Mouse (Mus musculus) MEL (cell line): ENCODE measurements around the gene Gm3409. TPM values are rescaled to one million over a fixed set of nuclear protein-coding genes. Genes with fewer than 3 reads are reported as not detected.

Source experiments
- DNase-seq: peaks from one replicate; pipeline ENCODE4 v3.0.0; 2011; ENCODE audit warnings: low read depth, low spot score
- H3K27ac ChIP-seq: 2 replicates; pipeline ENCODE4 v1.5.1; 2012; ENCODE audit warnings: low read depth, mild to moderate bottlenecking, control low read depth, low read length, moderate library complexity; ENCODE audit not compliant: control insufficient read depth
- H3K27me3 ChIP-seq, 2 experiments: fragments of 150-350 bp in 1 of 2; sonication (generic) in 1 of 2; 2 replicates each; pipeline ENCODE4 v1.6.1; 2012; ENCODE audit warnings: low read length in 2 of 2, mild to moderate bottlenecking in 2 of 2, improper control_type of control experiment in 1 of 2, moderate library complexity in 1 of 2; ENCODE audit not compliant: insufficient read depth in 2 of 2, control insufficient read depth in 1 of 2
- H3K36me3 ChIP-seq, 2 experiments: 2 replicates each; pipeline ENCODE4 v1.6.1; 2012 to 2014; ENCODE audit warnings: low read length in 2 of 2, improper control_type of control experiment in 1 of 2, inconsistent platforms in 1 of 2, mild to moderate bottlenecking in 1 of 2; ENCODE audit not compliant: insufficient read depth in 2 of 2, control insufficient read depth in 1 of 2
- H3K4me1 ChIP-seq, 2 experiments: fragments of 150-350 bp in 1 of 2; sonication (generic) in 1 of 2; 2 replicates each; pipeline ENCODE4 v1.6.1; 2012; ENCODE audit warnings: low read length in 2 of 2, improper control_type of control experiment in 1 of 2, mild to moderate bottlenecking in 1 of 2; ENCODE audit not compliant: insufficient read depth in 2 of 2, control insufficient read depth in 1 of 2
- H3K4me3 ChIP-seq, 2 experiments: fragments of 150-350 bp in 1 of 2; sonication (generic) in 1 of 2; 2 replicates each; pipeline ENCODE4 v1.5.1; 2012; ENCODE audit warnings: low read depth in 2 of 2, low read length in 2 of 2, mild to moderate bottlenecking in 2 of 2, moderate library complexity in 2 of 2, control low read depth in 1 of 2, improper control_type of control experiment in 1 of 2; ENCODE audit not compliant: control insufficient read depth in 1 of 2, insufficient read depth in 1 of 2
- H3K79me2 ChIP-seq: 2 replicates; pipeline ENCODE4 v1.6.1; 2012; ENCODE audit warnings: mild to moderate bottlenecking, low read length, moderate library complexity; ENCODE audit not compliant: control insufficient read depth, poor library complexity, insufficient read depth
- H3K9ac ChIP-seq: 2 replicates; pipeline ENCODE4 v1.6.1; 2012; ENCODE audit warnings: low read depth, mild to moderate bottlenecking, control low read depth, low read length, moderate library complexity; ENCODE audit not compliant: control insufficient read depth, poor library complexity, severe bottlenecking
- H3K9me3 ChIP-seq: fragments of 150-350 bp; sonication (generic); replicated peaks from 2 replicates; pipeline ENCODE4 v1.6.1; 2012; ENCODE audit warnings: mild to moderate bottlenecking, low read length, improper control_type of control experiment, moderate library complexity; ENCODE audit not compliant: insufficient read depth
- CHD1 ChIP-seq: IDR thresholded peaks from 2 replicates; pipeline ENCODE4 v1.6.1; 2012; ENCODE audit warnings: low read depth, mild to moderate bottlenecking, inconsistent platforms, low read length, improper control_type of control experiment
- CHD2 ChIP-seq: IDR thresholded peaks from 2 replicates; pipeline ENCODE4 v1.6.1; 2011; ENCODE audit warnings: low read length, improper control_type of control experiment
- CTCF ChIP-seq, 3 experiments: IDR thresholded peaks in 2 of 3; conservative IDR thresholded peaks in 1 of 3; 2 replicates each; pipeline ENCODE4 v1.5.1; 2011 to 2012; ENCODE audit warnings: low read length in 3 of 3, low read depth in 2 of 3, mild to moderate bottlenecking in 2 of 3, improper control_type of control experiment in 1 of 3, inconsistent platforms in 1 of 3, mixed read lengths in 1 of 3, moderate library complexity in 1 of 3; ENCODE audit not compliant: control insufficient read depth in 1 of 3, insufficient read depth in 1 of 3, poor library complexity in 1 of 3, severe bottlenecking in 1 of 3
- E2F4 ChIP-seq: IDR thresholded peaks from 2 replicates; pipeline ENCODE4 v1.6.1; 2011; ENCODE audit warnings: low read depth, low read length, improper control_type of control experiment, borderline replicate concordance
- EP300 ChIP-seq, 2 experiments: IDR thresholded peaks; 2 replicates each; pipeline ENCODE4 v1.6.1; 2011; ENCODE audit warnings: improper control_type of control experiment in 2 of 2, low read length in 2 of 2, low read depth in 1 of 2, mild to moderate bottlenecking in 1 of 2
- GABPA ChIP-seq: IDR thresholded peaks from 2 replicates; pipeline ENCODE4 v1.6.1; 2012; ENCODE audit warnings: low read depth, mild to moderate bottlenecking, inconsistent platforms, low read length, improper control_type of control experiment, moderate library complexity
- GATA1 ChIP-seq: IDR thresholded peaks from 2 replicates; pipeline ENCODE4 v1.6.1; 2011; ENCODE audit warnings: low read depth, low read length, improper control_type of control experiment
- HCFC1 ChIP-seq: IDR thresholded peaks from 2 replicates; pipeline ENCODE4 v1.6.1; 2012; ENCODE audit warnings: low read depth, mild to moderate bottlenecking, inconsistent platforms, low read length, improper control_type of control experiment, moderate library complexity
- MAFK ChIP-seq: IDR thresholded peaks from 2 replicates; pipeline ENCODE4 v1.6.1; 2011; ENCODE audit warnings: low read depth, mild to moderate bottlenecking, low read length, improper control_type of control experiment, borderline replicate concordance
- MAX ChIP-seq: IDR thresholded peaks from 2 replicates; pipeline ENCODE4 v1.6.1; 2011; ENCODE audit warnings: low read length, improper control_type of control experiment
- MXI1 ChIP-seq: IDR thresholded peaks from 2 replicates; pipeline ENCODE4 v1.6.1; 2011; ENCODE audit warnings: mild to moderate bottlenecking, low read depth, low read length, improper control_type of control experiment
- NRF1 ChIP-seq: IDR thresholded peaks from 2 replicates; pipeline ENCODE4 v1.6.1; 2014; ENCODE audit warnings: low read depth, mild to moderate bottlenecking, inconsistent platforms, low read length, improper control_type of control experiment, moderate library complexity; ENCODE audit not compliant: poor library complexity, insufficient read depth, severe bottlenecking
- POLR2AphosphoS5 ChIP-seq: IDR thresholded peaks from 2 replicates; pipeline ENCODE4 v1.6.1; 2012; ENCODE audit warnings: low read depth, borderline replicate concordance, mild to moderate bottlenecking, inconsistent platforms, low read length, moderate library complexity, mixed read lengths
- TCF12 ChIP-seq: IDR thresholded peaks from 2 replicates; pipeline ENCODE4 v1.6.1; 2014; ENCODE audit warnings: low read depth, mild to moderate bottlenecking, inconsistent platforms, low read length, improper control_type of control experiment, moderate library complexity
- USF1 ChIP-seq: IDR thresholded peaks from 2 replicates; pipeline ENCODE4 v1.6.1; 2014; ENCODE audit warnings: low read depth, mild to moderate bottlenecking, inconsistent platforms, low read length, improper control_type of control experiment, moderate library complexity
- polyA plus RNA-seq, 2 experiments: library from polyadenylated mRNA; stranded (reverse) in 1 of 2; unstranded in 1 of 2; fragments of >175 nt in 1 of 2; fragments of >200 nt in 1 of 2; gene quantifications; 2 replicates each; pipeline versions ENCODE4 v1.2.1 to v1.2.4; 2012; ENCODE audit warnings: low replicate concordance in 2 of 2, low read depth in 1 of 2; ENCODE audit not compliant: insufficient read length in 2 of 2, insufficient read depth in 1 of 2, missing spikeins in 1 of 2
- total RNA-seq: library from RNA; depleted of rRNA; stranded (reverse); fragments of 300-350 nt; gene quantifications from 2 replicates; pipeline ENCODE4 v1.2.3, GENCODE M21; 2012; rRNA removed

The Gm3409 gene
- total and polyA plus RNA-seq, 3 experiments: not detected

GRCm38 (mm10) chr5:146585307-146585651 lies 47.8 kb downstream of the Gm3409 start:
- no peak overlapping the region for H3K27ac ChIP-seq
- H3K9ac ChIP-seq: no peak overlapping the region
- H3K4me3 ChIP-seq: no peak overlapping the region
- no peak for DNase-seq
- no peaks in the 10 kb centered on the region for H3K36me3 ChIP-seq
- TF ChIP-seq NRF1 (no peak), EP300 (IDR thresholded peaks at IDR 0.05; ENCODE audit: low read depth in 1 of 2, low read length in 2 of 2) (no peak), USF1 (no peak), CTCF (IDR thresholded peaks at IDR 0.05 in 2 of 3, conservative IDR thresholded peaks at IDR 0.05 in 1 of 3; ENCODE audit: control insufficient read depth in 1 of 3, insufficient read depth in 1 of 3, low read depth in 2 of 3, low read length in 3 of 3, poor library complexity in 1 of 3, severe bottlenecking in 1 of 3) (no peak), POLR2AphosphoS5 (no peak), MAFK (no peak), MXI1 (no peak), MAX (no peak), HCFC1 (no peak)
- no peaks in the 10 kb centered on the region for H3K9me3 ChIP-seq
- no peaks in the 10 kb centered on the region for H3K79me2 ChIP-seq
- no peaks in the 10 kb centered on the region for H3K27me3 ChIP-seq
- H3K4me1 ChIP-seq: no peaks in the 10 kb centered on the region

- H3K36me3 ChIP-seq: no peaks in the 10 kb centered on the region
- H3K9ac ChIP-seq: no peak overlapping the region
- H3K27ac ChIP-seq: no peak overlapping the region
- TF ChIP-seq GABPA: no peak
- TF ChIP-seq TCF12: no peak
- no peak for TF ChIP-seq EP300 (IDR thresholded peaks at IDR 0.05; ENCODE audit: low read depth in 1 of 2, low read length in 2 of 2)
- TF ChIP-seq USF1: no peak
- TF ChIP-seq E2F4: no peak
- TF ChIP-seq CHD2: no peak
- no peak for TF ChIP-seq GATA1
- no peak for TF ChIP-seq HCFC1
- TF ChIP-seq CHD1: no peak
- no peaks in the 10 kb centered on the region for H3K79me2 ChIP-seq
- DNase-seq: no peak
- H3K27me3 ChIP-seq: no peaks in the 10 kb centered on the region
- H3K4me3 ChIP-seq: no peak overlapping the region
- H3K4me1 ChIP-seq: no peaks in the 10 kb centered on the region
- no peaks in the 10 kb centered on the region for H3K9me3 ChIP-seq
Measured at GRCm38 (mm10) chr5:146586357-146587070, 49.1 kb downstream of the Gm3409 start.

Other genes with a start within 250 kb of the Gm3409 start
- gene Wasf3, start 152.7 kb upstream of the Gm3409 start, total RNA-seq: not detected in 2 replicates
- gene Wasf3, start 152.7 kb upstream of the Gm3409 start, polyA plus RNA-seq: not detected
- not detected in 2 replicates for gene Gm6408, start 55.7 kb upstream of the Gm3409 start, total RNA-seq
- not detected for gene Gm6408, start 55.7 kb upstream of the Gm3409 start, polyA plus RNA-seq
- gene Gm6370, start 46.3 kb upstream of the Gm3409 start, total RNA-seq: not detected in 2 replicates
- gene Gm6370, start 46.3 kb upstream of the Gm3409 start, polyA plus RNA-seq: not detected
- not detected in 2 replicates for gene 4930449I24Rik, start 35.2 kb upstream of the Gm3409 start, total RNA-seq
- not detected for gene 4930449I24Rik, start 35.2 kb upstream of the Gm3409 start, polyA plus RNA-seq
- not detected in 2 replicates for gene Gm3402, start 23.5 kb upstream of the Gm3409 start, total RNA-seq
- gene Gm3402, start 23.5 kb upstream of the Gm3409 start, polyA plus RNA-seq: not detected
- gene Gm3404, start 11.8 kb upstream of the Gm3409 start, total RNA-seq: not detected in 2 replicates
- gene Gm3404, start 11.8 kb upstream of the Gm3409 start, polyA plus RNA-seq: not detected
- gene Gm3415, start 18.5 kb downstream of the Gm3409 start, total RNA-seq: not detected in 2 replicates
- not detected for gene Gm3415, start 18.5 kb downstream of the Gm3409 start, polyA plus RNA-seq
- not detected in 2 replicates for gene Gpr12, start 47.6 kb downstream of the Gm3409 start, total RNA-seq
- gene Gpr12, start 47.6 kb downstream of the Gm3409 start, polyA plus RNA-seq: not detected